Mouse (Mus musculus): ENCODE results near the gene Hexim1. TPM values are rescaled to one million over a fixed set of nuclear protein-coding genes. Genes with fewer than 3 reads are reported as not detected.

Hexim1 gene
- polyA plus RNA-seq, 1 experiment from 2014 or later: 2.8 TPM

GRCm38 (mm10) chr11:103114270-103114943, 1.6 kb upstream of the Hexim1 start:
- WGBS: 86% methylated on average over 11 of the region's 11 CpGs
- Histone ChIP-seq H3K4me3 (peak overlapping the region; percentile 69), H3K27me3 (ENCODE audit: insufficient read depth, poor library complexity, severe bottlenecking) (peaks cover 7% of the 10 kb centered on the region; the same call in 1 of the 2 replicates), H3K4me1 (peaks cover 47% of the 10 kb centered on the region), H3K36me3 (no peaks in the 10 kb centered on the region), H3K27ac (peak overlapping the region; percentile 90), H3K9me3 (no peaks in the 10 kb centered on the region)
- no peak for DNase-seq (ENCODE audit: low spot score)

- H3K4me1 ChIP-seq: peaks cover 47% of the 10 kb centered on the region
- DNase-seq (ENCODE audit: low spot score): peak; percentile 95
- peak overlapping the region; percentile 90 for H3K27ac ChIP-seq
- H3K4me3 ChIP-seq: peak overlapping the region; percentile 69
- no peaks in the 10 kb centered on the region for H3K9me3 ChIP-seq
- peaks cover 7% of the 10 kb centered on the region; the same call in 1 of the 2 replicates for H3K27me3 ChIP-seq (ENCODE audit: insufficient read depth, poor library complexity, severe bottlenecking)
- H3K36me3 ChIP-seq: no peaks in the 10 kb centered on the region
- under 1% methylated on average over 34 of the region's 34 CpGs for WGBS
Measured at GRCm38 (mm10) chr11:103115163-103116007, 646 bp upstream of the Hexim1 start.

GRCm38 (mm10) chr11:103116959-103117590, 1.0 kb downstream of the Hexim1 start:
- H3K4me1 ChIP-seq: peaks cover 35% of the 10 kb centered on the region
- H3K27me3 ChIP-seq (ENCODE audit: insufficient read depth, poor library complexity, severe bottlenecking): no peaks in the 10 kb centered on the region
- WGBS: under 1% methylated on average over 35 of the region's 35 CpGs
- no peaks in the 10 kb centered on the region for H3K36me3 ChIP-seq
- H3K9me3 ChIP-seq: no peaks in the 10 kb centered on the region
- H3K27ac ChIP-seq: peak overlapping the region; percentile 90
- peak overlapping the region; percentile 69 for H3K4me3 ChIP-seq
- peak; percentile 93 for DNase-seq (ENCODE audit: low spot score)

GRCm38 (mm10) chr11:103117591-103118009, 1.6 kb downstream of the Hexim1 start:
- no peaks in the 10 kb centered on the region for H3K36me3 ChIP-seq

DNA sequence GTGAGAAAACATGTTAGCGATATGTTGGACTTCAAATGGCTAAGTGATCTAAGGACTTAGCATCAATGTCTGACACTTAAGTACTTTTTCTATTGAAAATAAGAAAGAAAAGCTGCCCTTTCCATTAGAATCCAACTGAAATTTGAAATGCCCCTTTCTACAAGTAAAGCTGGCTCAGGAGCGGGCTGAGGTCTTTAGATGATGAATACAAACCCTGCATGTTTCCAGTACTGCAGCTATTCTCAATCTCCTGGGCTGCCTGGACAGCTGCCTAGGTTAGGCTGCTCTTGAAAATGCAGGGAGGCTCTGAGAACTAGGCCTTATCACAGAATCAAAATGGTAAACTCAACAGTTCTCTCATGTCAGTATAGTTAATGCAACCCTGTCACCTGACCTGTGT, 2.8 kb downstream of the Hexim1 start:
- DNase-seq (ENCODE audit: low spot score): no peak
- no peak overlapping the region for H3K4me3 ChIP-seq
- H3K27me3 ChIP-seq (ENCODE audit: insufficient read depth, poor library complexity, severe bottlenecking): no peaks in the 10 kb centered on the region
- no peak overlapping the region for H3K27ac ChIP-seq
- no peaks in the 10 kb centered on the region for H3K9me3 ChIP-seq
- H3K4me1 ChIP-seq: peaks cover 26% of the 10 kb centered on the region
- no peaks in the 10 kb centered on the region for H3K36me3 ChIP-seq
- 87% methylated on average over 2 of the region's 2 CpGs for WGBS

More at GRCm38 (mm10) chr11:103117591-103118009, 1.6 kb downstream of the Hexim1 start:
- Histone ChIP-seq H3K27ac (peak overlapping the region; percentile 90), H3K27me3 (ENCODE audit: insufficient read depth, poor library complexity, severe bottlenecking) (no peaks in the 10 kb centered on the region), H3K9me3 (no peaks in the 10 kb centered on the region), H3K4me1 (peaks cover 30% of the 10 kb centered on the region), H3K4me3 (peak overlapping the region; percentile 69)
- DNase-seq (ENCODE audit: low spot score): no peak
- under 1% methylated on average over 38 of the region's 38 CpGs for WGBS

GRCm38 (mm10) chr11:103119609-103120008, 3.6 kb downstream of the Hexim1 start:
- H3K36me3 ChIP-seq: no peaks in the 10 kb centered on the region

DNA sequence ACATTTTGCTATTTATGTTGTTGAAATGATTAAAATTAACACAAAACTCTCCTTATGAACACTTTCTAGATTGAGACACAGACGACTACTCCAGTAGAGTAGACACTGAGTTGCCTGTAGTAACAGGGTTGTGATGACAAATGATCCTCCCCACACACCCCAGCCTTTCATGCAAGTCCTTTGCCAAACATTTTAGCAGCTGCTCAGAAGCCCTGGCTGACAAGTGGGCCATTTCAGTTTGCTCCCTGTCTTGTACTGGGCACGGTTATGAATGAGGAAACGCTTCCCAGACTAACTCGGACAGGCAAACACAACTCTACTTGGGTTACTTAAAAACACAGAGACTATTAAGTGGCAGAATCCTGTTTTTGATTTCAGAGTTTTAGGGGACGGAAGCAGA, 4.3 kb downstream of the Hexim1 start:
- peaks cover 19% of the 10 kb centered on the region for H3K4me1 ChIP-seq
- H3K9me3 ChIP-seq: no peaks in the 10 kb centered on the region
- WGBS: 63% methylated on average over 5 of the region's 5 CpGs
- no peak for DNase-seq (ENCODE audit: low spot score)
- no peak overlapping the region for H3K27ac ChIP-seq
- no peak overlapping the region for H3K4me3 ChIP-seq
- no peaks in the 10 kb centered on the region for H3K36me3 ChIP-seq
- H3K27me3 ChIP-seq (ENCODE audit: insufficient read depth, poor library complexity, severe bottlenecking): no peaks in the 10 kb centered on the region

More at GRCm38 (mm10) chr11:103119609-103120008, 3.6 kb downstream of the Hexim1 start:
- H3K27ac ChIP-seq: no peak overlapping the region
- H3K4me1 ChIP-seq: peaks cover 24% of the 10 kb centered on the region
- no peaks in the 10 kb centered on the region for H3K27me3 ChIP-seq (ENCODE audit: insufficient read depth, poor library complexity, severe bottlenecking)
- H3K4me3 ChIP-seq: no peak overlapping the region
- DNase-seq (ENCODE audit: low spot score): no peak
- no peaks in the 10 kb centered on the region for H3K9me3 ChIP-seq
- WGBS: 55% methylated on average over 5 of the region's 5 CpGs

GRCm38 (mm10) chr11:103131701-103132575, 15.9 kb downstream of the Hexim1 start, which contains the start of gene Hexim2:
TSS of gene Hexim2 (plus strand) at chr11:103132429.
- peak within 1 kb of the TSS; percentile 97 for H3K4me3 ChIP-seq
- peak within 1 kb of the TSS; percentile 100 for H3K27ac ChIP-seq
- under 1% methylated on average over 39 of the region's 39 CpGs for WGBS
- H3K4me1 ChIP-seq: peaks cover 46% of the 10 kb centered on the region
- H3K36me3 ChIP-seq: no peaks in the 10 kb centered on the region
- DNase-seq (ENCODE audit: low spot score): no peak
- H3K27me3 ChIP-seq (ENCODE audit: insufficient read depth, poor library complexity, severe bottlenecking): no peaks in the 10 kb centered on the region
- H3K9me3 ChIP-seq: no peaks in the 10 kb centered on the region

- DNase-seq (ENCODE audit: low spot score): peak; percentile 99
- Histone ChIP-seq H3K36me3 (no peaks in the 10 kb centered on the region), H3K9me3 (no peaks in the 10 kb centered on the region), H3K4me3 (peak overlapping the region; percentile 97), H3K27me3 (ENCODE audit: insufficient read depth, poor library complexity, severe bottlenecking) (no peaks in the 10 kb centered on the region), H3K27ac (peak overlapping the region; percentile 100), H3K4me1 (peaks cover 46% of the 10 kb centered on the region)
- under 1% methylated on average over 54 of the region's 58 CpGs for WGBS
Measured at GRCm38 (mm10) chr11:103132576-103133455, 16.8 kb downstream of the Hexim1 start.

DNA sequence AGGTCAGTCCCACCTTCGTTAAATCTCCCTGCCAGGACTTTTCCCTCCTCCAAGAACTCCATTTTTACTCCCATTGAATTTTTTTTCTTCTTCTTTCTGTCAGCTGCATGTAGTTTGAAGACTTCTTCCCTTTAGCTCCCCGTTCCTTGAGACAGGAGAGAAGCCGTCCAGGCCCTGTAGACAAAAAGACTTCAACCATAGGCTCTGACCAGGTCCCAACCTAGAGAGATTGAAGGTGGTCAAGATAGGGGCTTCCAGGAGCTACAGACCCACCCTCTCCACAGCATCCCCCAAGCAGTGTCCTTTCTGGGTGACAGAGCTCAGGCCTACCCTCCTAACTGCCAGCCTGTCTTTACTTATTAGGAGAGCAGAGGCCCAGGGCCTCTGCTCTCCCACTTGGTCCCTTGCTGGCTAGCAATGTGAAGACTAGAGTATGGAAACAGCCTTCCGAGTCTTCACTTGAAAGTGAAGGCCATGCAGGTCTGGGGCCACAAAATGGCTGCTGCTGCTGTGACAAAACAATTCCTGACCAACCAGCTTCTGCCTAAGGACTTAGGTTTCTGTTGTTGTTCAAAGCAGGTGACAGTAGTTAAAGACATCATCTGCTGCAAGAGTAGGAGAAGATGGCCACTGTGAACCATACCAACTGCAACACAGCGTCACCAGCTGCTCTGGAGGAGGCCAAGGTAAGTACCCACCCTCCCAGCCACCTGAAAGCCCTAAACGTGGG, 17.6 kb downstream of the Hexim1 start:
- 54% methylated on average over 6 of the region's 6 CpGs for WGBS
- peak overlapping the region; percentile 97 for H3K4me3 ChIP-seq
- peaks cover 3% of the 10 kb centered on the region for H3K36me3 ChIP-seq
- no peak for DNase-seq (ENCODE audit: low spot score)
- H3K4me1 ChIP-seq: peaks cover 46% of the 10 kb centered on the region
- H3K9me3 ChIP-seq: no peaks in the 10 kb centered on the region
- no peaks in the 10 kb centered on the region for H3K27me3 ChIP-seq (ENCODE audit: insufficient read depth, poor library complexity, severe bottlenecking)
- peak overlapping the region; percentile 84 for H3K27ac ChIP-seq

DNA sequence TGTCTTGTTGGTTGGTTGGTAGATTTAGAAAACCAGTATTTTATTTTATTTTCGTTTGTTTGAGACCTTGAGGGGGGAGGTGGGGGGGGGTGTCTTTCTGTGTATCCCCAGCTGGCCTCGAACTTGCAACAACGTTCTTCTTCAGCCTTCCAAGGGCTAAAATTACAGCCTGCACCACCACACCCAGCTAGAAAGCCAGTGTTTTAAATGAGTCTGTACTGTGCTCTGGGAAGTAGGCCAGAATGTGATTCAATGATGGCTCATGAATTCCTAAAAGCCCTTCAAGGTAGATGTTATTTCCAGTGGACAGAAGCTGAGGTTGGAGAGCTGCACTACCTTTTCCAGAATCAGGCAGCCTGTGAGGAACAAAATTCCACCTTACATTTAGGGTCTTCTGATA, 18.2 kb downstream of the Hexim1 start:
- Histone ChIP-seq H3K4me3 (0 out of 2 replicates have a peak overlapping the region, but pooled peaks have one; percentile 97), H3K27ac (peak overlapping the region; percentile 84), H3K9me3 (no peaks in the 10 kb centered on the region), H3K36me3 (peaks cover 9% of the 10 kb centered on the region), H3K4me1 (peaks cover 46% of the 10 kb centered on the region), H3K27me3 (ENCODE audit: insufficient read depth, poor library complexity, severe bottlenecking) (no peaks in the 10 kb centered on the region)
- no peak for DNase-seq (ENCODE audit: low spot score)
- 76% methylated on average over 3 of the region's 3 CpGs for WGBS
